Mouse (Mus musculus) G1E (cell line): Measurements from ENCODE around the gene Plekhh2. TPM values are rescaled to one million over a fixed set of nuclear protein-coding genes. Genes with fewer than 3 reads are reported as not detected.

ENCODE experiments used
- ATAC-seq: 2 replicates; pipeline ENCODE4 v1.8.0; 2016; ENCODE audit warnings: mild to moderate bottlenecking; ENCODE audit not compliant: insufficient number of reproducible peaks, poor library complexity, low FRiP score, severe bottlenecking; ENCODE audit errors: extremely low read depth
- DNase-seq: peaks from one replicate; pipeline ENCODE4 v3.0.0; 2012; ENCODE audit warnings: low spot score
- H3K27me3 ChIP-seq: 2 replicates; pipeline ENCODE4 v1.6.1; 2012; ENCODE audit warnings: mild to moderate bottlenecking, low read length, inconsistent platforms; ENCODE audit not compliant: insufficient read depth
- H3K36me3 ChIP-seq: replicated peaks from 2 replicates; pipeline ENCODE3; 2012; ENCODE audit warnings: mild to moderate bottlenecking, inconsistent platforms
- H3K4me1 ChIP-seq: 2 replicates; pipeline ENCODE4 v1.6.1; 2012; ENCODE audit warnings: low read depth, low read length, inconsistent platforms, mixed read lengths; ENCODE audit not compliant: insufficient read depth
- H3K4me3 ChIP-seq: 2 replicates; pipeline ENCODE4 v1.5.1; 2012; ENCODE audit warnings: low read depth, mild to moderate bottlenecking, inconsistent platforms, low read length, moderate library complexity, mixed read lengths
- H3K9me3 ChIP-seq: replicated peaks from 2 replicates; pipeline ENCODE4 v1.6.1; 2012; ENCODE audit warnings: inconsistent platforms
- CTCF ChIP-seq: IDR thresholded peaks from 2 replicates; pipeline ENCODE4 v1.5.1; 2012; ENCODE audit warnings: low read depth, low read length, inconsistent platforms, mixed read lengths
- GATA1 ChIP-seq: IDR thresholded peaks from 2 replicates; pipeline ENCODE4 v1.6.1; 2012; ENCODE audit warnings: borderline replicate concordance, low read length, inconsistent platforms, mixed read lengths
- GATA2 ChIP-seq: IDR thresholded peaks from 2 replicates; pipeline ENCODE4 v1.6.1; 2012; ENCODE audit warnings: low read depth, low read length, inconsistent platforms, borderline replicate concordance
- POLR2AphosphoS5 ChIP-seq: IDR thresholded peaks from 2 replicates; pipeline ENCODE4 v1.6.1; 2012; ENCODE audit warnings: low read depth, low read length, inconsistent platforms; ENCODE audit not compliant: insufficient replicate concordance
- TAL1 ChIP-seq: conservative IDR thresholded peaks from 2 replicates; pipeline ENCODE4 v1.6.1; 2012; ENCODE audit warnings: low read depth, low read length, inconsistent platforms, mixed read lengths
- polyA plus RNA-seq: library from polyadenylated mRNA; stranded (reverse); fragments of >175 nt; gene quantifications from 2 replicates; pipeline ENCODE4 v1.2.3, GENCODE M21; 2012
- total RNA-seq, 2 experiments: library from RNA; stranded (forward) in 1 of 2; stranded (reverse) in 1 of 2; fragments of 200-1000 nt in 1 of 2; fragments of >200 nt in 1 of 2; fragmentation: Nextera tagmentation in 1 of 2; gene quantifications; 2 replicates each; pipeline ENCODE4 v1.2.3; 2014 to 2017

Gene Plekhh2
- total and polyA plus RNA-seq, 3 experiments: 0.01 to 0.49 TPM; not detected in 1

GRCm38 (mm10) chr17:84565762-84566161 is 54.1 kb downstream of the Plekhh2 start:
- DNase-seq (no peak), ATAC-seq (no peak)
- Histone ChIP-seq H3K36me3 (no peaks in the 10 kb centered on the region), H3K27me3 (peaks cover 7% of the 10 kb centered on the region; the same call in 1 of the 2 replicates), H3K9me3 (no peaks in the 10 kb centered on the region), H3K4me3 (no peak overlapping the region), H3K4me1 (no peaks in the 10 kb centered on the region)
- TF ChIP-seq GATA1: no peak
- TF ChIP-seq POLR2AphosphoS5: no peak
- TF ChIP-seq CTCF: no peak
- TF ChIP-seq TAL1: no peak
- TF ChIP-seq GATA2: no peak

- Histone ChIP-seq H3K27me3 (peaks cover 6% of the 10 kb centered on the region; the same call in 1 of the 2 replicates), H3K36me3 (no peaks in the 10 kb centered on the region), H3K4me1 (no peaks in the 10 kb centered on the region), H3K4me3 (no peak overlapping the region), H3K9me3 (no peaks in the 10 kb centered on the region)
- DNase-seq: no peak
- TF ChIP-seq GATA1 (no peak), TAL1 (no peak), POLR2AphosphoS5 (no peak), GATA2 (no peak), CTCF (no peak)
- ATAC-seq: no peak
Measured at GRCm38 (mm10) chr17:84566773-84567555, 55.3 kb downstream of the Plekhh2 start.

DNA sequence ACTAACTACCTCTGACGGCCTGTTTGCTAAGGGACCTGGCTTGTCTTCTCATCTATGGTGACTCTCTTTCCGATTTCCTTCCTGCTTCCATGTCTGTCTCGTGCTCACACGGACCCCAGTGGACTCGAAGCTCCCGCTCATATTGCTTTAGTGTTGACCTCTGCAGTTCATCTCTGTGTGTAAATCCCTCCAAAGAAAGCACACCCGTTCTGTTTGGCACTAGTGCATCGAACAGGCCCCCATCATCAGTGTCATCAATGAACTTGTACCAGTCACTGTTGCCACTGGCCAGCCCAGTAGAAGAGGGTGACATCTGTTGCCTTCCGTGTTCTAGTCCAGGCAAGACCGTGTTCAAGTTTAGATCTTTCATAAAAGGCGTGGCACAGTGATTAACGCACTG is 57.1 kb downstream of the Plekhh2 start:
- DNase-seq (no peak), ATAC-seq (no peak)
- Histone ChIP-seq H3K27me3 (peaks cover 8% of the 10 kb centered on the region; the same call in 1 of the 2 replicates), H3K4me3 (no peak overlapping the region), H3K4me1 (no peaks in the 10 kb centered on the region), H3K36me3 (no peaks in the 10 kb centered on the region), H3K9me3 (no peaks in the 10 kb centered on the region)
- TF ChIP-seq GATA1 (no peak), CTCF (no peak), GATA2 (no peak), POLR2AphosphoS5 (no peak), TAL1 (no peak)

DNA sequence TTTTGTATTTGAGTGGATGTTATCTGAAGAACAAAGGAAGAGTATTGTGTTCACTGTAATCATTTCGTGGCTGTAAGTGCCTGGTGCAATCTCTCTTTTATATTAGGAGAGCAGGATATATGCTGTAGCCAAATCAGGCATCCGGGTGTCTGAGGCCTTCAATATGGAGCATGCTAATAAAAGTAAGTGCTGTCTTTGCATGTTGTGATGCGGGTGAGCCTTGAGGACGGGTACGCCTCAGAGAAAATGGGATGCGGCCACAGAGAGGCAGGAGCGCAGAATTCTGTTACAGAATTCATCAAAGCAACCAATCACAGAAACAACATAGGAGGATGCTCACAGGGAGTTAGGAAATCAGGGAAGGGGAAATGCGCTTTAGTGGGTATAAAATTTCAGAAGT is 58.1 kb downstream of the Plekhh2 start:
- TF ChIP-seq GATA1 (no peak), POLR2AphosphoS5 (no peak), CTCF (no peak), TAL1 (no peak), GATA2 (no peak)
- no peaks in the 10 kb centered on the region for H3K9me3 ChIP-seq

DNA sequence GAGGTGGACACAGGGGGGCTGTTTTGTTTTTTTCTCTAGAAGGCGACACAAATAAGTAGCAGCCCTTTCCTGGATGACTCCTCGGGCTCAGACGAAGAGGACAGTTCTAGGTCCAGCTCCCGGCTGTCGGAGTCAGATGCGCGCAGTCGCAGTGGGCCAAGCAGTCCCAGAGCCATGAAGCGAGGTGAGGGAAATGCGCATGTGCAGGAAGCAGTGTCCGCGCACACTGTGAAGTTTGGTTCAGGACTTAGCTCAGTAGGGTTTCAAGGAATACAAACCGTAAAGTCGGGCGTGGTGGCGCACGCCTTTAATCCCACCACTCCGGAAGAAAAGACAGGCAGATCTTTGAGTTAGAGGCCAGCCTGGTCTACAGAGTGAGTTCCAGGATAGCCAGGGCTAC is 59.9 kb downstream of the Plekhh2 start:
- H3K4me3 ChIP-seq: no peak overlapping the region
- DNase-seq: no peak
- no peaks in the 10 kb centered on the region for H3K4me1 ChIP-seq
- no peaks in the 10 kb centered on the region for H3K36me3 ChIP-seq
- no peaks in the 10 kb centered on the region for H3K9me3 ChIP-seq
- H3K27me3 ChIP-seq: peaks cover 5% of the 10 kb centered on the region; the same call in 1 of the 2 replicates
- ATAC-seq: no peak
- TF ChIP-seq CTCF (no peak), POLR2AphosphoS5 (no peak), GATA2 (no peak), TAL1 (no peak), GATA1 (no peak)

More for the DNA sequence above, 58.1 kb downstream of the Plekhh2 start:
- H3K36me3 ChIP-seq: no peaks in the 10 kb centered on the region
- ATAC-seq (no peak), DNase-seq (no peak)
- no peaks in the 10 kb centered on the region for H3K4me1 ChIP-seq
- peaks cover 8% of the 10 kb centered on the region; the same call in 1 of the 2 replicates for H3K27me3 ChIP-seq
- H3K4me3 ChIP-seq: no peak overlapping the region

DNA sequence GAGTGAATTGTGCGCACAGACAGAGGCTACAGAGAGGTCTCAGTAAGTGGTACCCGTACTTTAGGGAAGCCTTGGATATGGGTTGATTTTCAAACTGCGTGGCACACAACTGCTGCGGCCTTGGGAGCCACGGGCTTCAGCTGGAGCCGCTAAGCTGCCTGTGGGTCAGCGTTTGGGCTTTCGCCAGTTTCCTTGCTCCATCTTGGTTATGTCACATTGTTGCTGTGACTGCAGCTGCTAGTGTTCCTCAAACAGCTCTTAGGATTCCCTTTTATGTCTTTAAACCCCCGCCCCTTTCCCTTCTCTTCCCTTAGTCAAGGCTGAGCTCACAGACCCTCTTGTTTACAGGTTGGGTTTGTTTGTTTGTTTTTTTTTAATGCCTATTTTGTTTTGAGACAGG is 61.6 kb downstream of the Plekhh2 start:
- TF ChIP-seq GATA1: no peak
- no peak for TF ChIP-seq TAL1
- no peak for TF ChIP-seq CTCF
- TF ChIP-seq POLR2AphosphoS5: no peak
- Histone ChIP-seq H3K27me3 (peaks cover 5% of the 10 kb centered on the region; the same call in 1 of the 2 replicates), H3K36me3 (no peaks in the 10 kb centered on the region), H3K9me3 (no peaks in the 10 kb centered on the region), H3K4me3 (no peak overlapping the region), H3K4me1 (no peaks in the 10 kb centered on the region)
- ATAC-seq (no peak), DNase-seq (no peak)
